Comparison of ENCODE assay signal across 11 mouse cellular contexts in the genomic region with DNA sequence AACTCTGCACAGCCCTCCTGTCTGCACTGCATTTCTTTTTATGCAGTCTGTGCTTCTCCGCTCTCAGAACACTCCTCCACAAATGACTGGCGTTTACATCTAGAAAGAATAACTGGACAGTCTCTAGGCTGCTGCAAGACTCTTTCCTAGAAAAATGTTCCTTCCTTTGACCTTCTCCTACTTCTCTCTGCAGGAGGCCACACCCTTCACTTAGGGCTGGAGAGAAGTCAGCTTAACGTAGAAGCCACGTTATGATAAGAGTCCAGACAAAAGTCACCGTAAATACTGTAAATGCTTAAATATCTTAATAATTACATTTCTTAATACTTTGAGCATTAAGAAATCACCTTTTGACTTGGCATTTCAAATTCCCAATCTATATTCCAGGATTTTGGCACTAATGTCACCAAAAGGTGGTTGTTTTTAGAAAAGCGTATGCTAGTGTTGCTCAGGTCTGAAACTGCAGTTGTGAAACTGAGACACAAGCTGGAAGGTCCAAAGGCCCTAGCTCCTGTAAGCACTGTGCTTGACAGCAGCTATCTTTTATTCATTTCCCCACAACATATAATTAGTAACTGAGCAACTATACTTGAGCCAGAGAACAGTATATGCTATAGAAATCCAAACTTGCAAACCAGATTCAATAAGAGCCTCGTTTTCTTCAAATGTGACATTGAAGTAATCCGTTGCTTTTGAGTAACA. TPM values are rescaled to one million over a fixed set of nuclear protein-coding genes. Genes with fewer than 3 reads are reported as not detected.
DNase-seq lines count a peak whose midpoint lies in the region; ATAC-seq and TF ChIP-seq lines count a peak whose summit lies in the region.
"Had no signal": no experiment of that assay in that cellular context is flagged by ENCODE, and none has a peak within 500 bp of the region (broad histone marks: within the 10 kb centered on the region; RNA-seq: fewer than 3 reads in every experiment).

No protein-coding gene starts in this region.

- peak overlapping the region; percentile 71 for H3K4me2 ChIP-seq in heart, embryonic 11.5 days
- H3K4me2 ChIP-seq in lung, postnatal 0 days (replicated peaks; ENCODE audit: low read depth, low read length), result peak overlapping the region; percentile 40; the same call in 1 of the 2 replicates
- H3K4me2 ChIP-seq in limb, embryonic 15.5 days, result peak overlapping the region; percentile 73; the same call in 1 of the 2 replicates

- no peak for DNase-seq in heart, postnatal 4 days
- DNase-seq in lung, postnatal 0 days (ENCODE audit: low spot score), result no peak
- DNase-seq in lung, postnatal 4 days, result no peak
- DNase-seq in yolk sac, embryonic 10.5 days (ENCODE audit: low spot score), result peak; percentile 9
- no peak for DNase-seq in adrenal gland, adult 8-10 months
- no peak for DNase-seq in thymus, adult 18-20 months
- DNase-seq: cerebellum, postnatal 25 days; kidney, adult 8-10 months; lung, adult 2 months had no signal

- H3K9ac ChIP-seq in heart, embryonic 11.5 days (ENCODE audit: low read depth, low read length), result 0 out of 2 replicates have a peak overlapping the region, but pooled peaks have one; percentile 36
- H3K9ac ChIP-seq in lung, postnatal 0 days (replicated peaks; ENCODE audit: low read depth), result no peak overlapping the region
- H3K9ac ChIP-seq in limb, embryonic 15.5 days, result no peak overlapping the region

- WGBS in heart, embryonic 11.5 days (ENCODE audit: insufficient replicate concordance), result 41% methylated on average over 8 of the region's 8 CpGs
- WGBS in lung, postnatal 0 days, result 43% methylated on average over 8 of the region's 8 CpGs
- WGBS in limb, embryonic 15.5 days, result 57% methylated on average over 8 of the region's 8 CpGs

- H3K27ac ChIP-seq in heart, embryonic 11.5 days (ENCODE audit: low read depth, low read length), result peak overlapping the region; percentile 70; the same call in 1 of the 2 replicates
- no peak overlapping the region for H3K27ac ChIP-seq in lung, postnatal 0 days (ENCODE audit: low read length)
- H3K27ac ChIP-seq in limb, embryonic 15.5 days, result no peak overlapping the region

- peak overlapping the region; percentile 25 for H3K4me3 ChIP-seq in heart, embryonic 11.5 days (ENCODE audit: low read depth, low read length)
- no peak overlapping the region; the same call in 1 of the 2 replicates for H3K4me3 ChIP-seq in lung, postnatal 0 days (ENCODE audit: low read depth, low read length)
- H3K4me3 ChIP-seq in limb, embryonic 15.5 days, result peak overlapping the region; percentile 12

- peaks cover 8% of the 10 kb centered on the region for H3K36me3 ChIP-seq in heart, embryonic 11.5 days (ENCODE audit: control insufficient read depth, insufficient read depth, low read length)
- peaks cover 8% of the 10 kb centered on the region; the same call in 1 of the 2 replicates for H3K36me3 ChIP-seq in lung, postnatal 0 days (ENCODE audit: insufficient read depth, low read length)
- peaks cover 17% of the 10 kb centered on the region for H3K36me3 ChIP-seq in limb, embryonic 15.5 days

- TF ChIP-seq EP300 in lung, postnatal 0 days (IDR thresholded peaks at IDR 0.05), result no peak

- no peak for TF ChIP-seq CTCF in lung, postnatal 0 days (IDR thresholded peaks at IDR 0.05)

- 0 out of 2 replicates have a peak, but pooled peaks cover 7% of the 10 kb centered on the region for H3K4me1 ChIP-seq in heart, embryonic 11.5 days (ENCODE audit: control insufficient read depth, insufficient read depth, low read length)
- H3K4me1 ChIP-seq in lung, postnatal 0 days (ENCODE audit: insufficient read depth, low read depth, low read length), result peaks cover 5% of the 10 kb centered on the region; the same call in 1 of the 2 replicates
- H3K4me1 ChIP-seq in limb, embryonic 15.5 days, result peaks cover 15% of the 10 kb centered on the region

- H3K27me3 ChIP-seq in heart, embryonic 11.5 days (ENCODE audit: control insufficient read depth, insufficient read depth, low read length), result no peaks in the 10 kb centered on the region
- H3K27me3 ChIP-seq in lung, postnatal 0 days (replicated peaks; ENCODE audit: insufficient read depth, low read length), result no peaks in the 10 kb centered on the region
- no peaks in the 10 kb centered on the region for H3K27me3 ChIP-seq in limb, embryonic 15.5 days

- no peak for ATAC-seq in heart, embryonic 11.5 days (replicated peaks; ENCODE audit: insufficient number of reproducible peaks, low FRiP score, low TSS enrichment)
- no peak for ATAC-seq in lung, postnatal 0 days
- ATAC-seq in limb, embryonic 15.5 days (ENCODE audit: insufficient number of reproducible peaks, low FRiP score, low TSS enrichment, low read depth), result no peak

- no peaks in the 10 kb centered on the region for H3K9me3 ChIP-seq in heart, embryonic 11.5 days (replicated peaks; ENCODE audit: control insufficient read depth, low read length)
- no peaks in the 10 kb centered on the region for H3K9me3 ChIP-seq in lung, postnatal 0 days (ENCODE audit: low read length)
- no peaks in the 10 kb centered on the region for H3K9me3 ChIP-seq in limb, embryonic 15.5 days

RNA-seq across cellular contexts. Expression of gene Antxr2, which starts 3.0 kb away (rescaled TPM):
- 44.6 and 51.7 TPM in 2 replicates for polyA plus RNA-seq in heart, embryonic 11.5 days (2014; fragmentation: Nextera tagmentation; extraction: Ambion mirVana)
- 100 to 1,000 TPM; 107 to 108 TPM for total RNA-seq in heart, postnatal 4 days (2021)
- 30.7 and 39.2 TPM in 2 replicates for polyA plus RNA-seq in lung, postnatal 0 days (2015; fragmentation: Nextera tagmentation; extraction: Ambion mirVana)
- 28.6 and 28.7 TPM in 2 replicates for polyA plus RNA-seq in limb, embryonic 15.5 days (2015; fragmentation: Nextera tagmentation; extraction: Ambion mirVana)
- total RNA-seq in adrenal gland, adult 8-10 months (2022), result 10 to 100 TPM; 43.8 to 52.7 (median 48.8) TPM
